Mouse (Mus musculus): ENCODE data around the gene Sost.
"Not testable (repeated sequence)": the region's sequence is repeated elsewhere in the genome, so short reads cannot be mapped to it uniquely, and the experiment has no call there.

Sost gene

DNA sequence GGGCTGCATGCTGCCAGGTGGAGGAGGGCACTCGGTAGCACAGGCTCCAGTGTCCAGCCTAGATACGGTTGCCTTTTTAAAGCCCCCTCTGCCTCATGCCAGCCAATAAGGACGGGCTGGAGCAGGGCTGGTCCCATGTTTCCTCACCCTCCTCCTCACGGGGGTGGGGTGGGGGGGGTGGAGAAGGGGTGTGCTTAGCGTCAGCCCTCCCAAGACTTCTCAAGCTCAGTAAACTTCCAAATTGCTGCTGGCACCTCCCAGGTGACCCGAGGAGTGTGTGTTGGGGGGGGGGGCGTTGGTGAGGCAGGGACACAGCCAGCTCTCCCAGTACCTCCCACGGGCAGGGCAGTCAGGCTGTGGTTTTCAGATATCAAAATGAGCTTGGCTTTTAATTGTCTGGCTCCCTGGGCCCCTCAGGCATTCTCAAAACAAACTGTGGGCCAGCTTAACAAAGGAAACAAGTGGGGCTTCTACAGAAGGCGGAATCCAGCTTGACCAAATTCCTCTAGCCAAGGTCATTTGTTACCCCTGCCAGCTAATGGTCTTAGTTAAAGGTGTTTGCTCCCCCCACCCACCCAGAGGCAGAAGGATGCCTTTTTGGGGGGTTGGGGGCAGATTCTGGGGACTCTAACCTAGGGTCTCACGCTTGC lies at the start of gene Sost:
Sost (minus strand) TSS at position 51 of the 650 bp plus-strand sequence.
- DNase-seq (ENCODE audit: low spot score) = no peak

DNA sequence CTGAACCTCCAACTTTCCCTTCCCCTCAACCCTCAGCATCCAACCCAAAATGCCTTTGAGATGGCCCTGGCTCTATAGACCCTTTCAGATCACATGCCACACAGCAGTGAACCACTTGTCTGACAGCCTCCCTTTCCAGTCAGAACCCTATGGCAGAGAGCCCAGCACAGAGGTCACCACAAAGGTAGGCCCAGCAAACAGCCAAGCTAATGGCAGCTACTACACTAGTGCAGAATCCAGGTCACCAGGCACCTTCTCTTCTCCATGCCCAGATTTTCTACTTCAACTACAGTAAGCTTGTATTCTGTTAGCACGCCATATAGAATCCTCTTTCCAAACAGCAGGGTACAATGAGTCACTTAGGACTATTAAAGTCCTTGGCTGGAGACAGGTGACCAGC lies 49.3 kb upstream of the Sost start:
- no peak for DNase-seq (ENCODE audit: low spot score)

DNA sequence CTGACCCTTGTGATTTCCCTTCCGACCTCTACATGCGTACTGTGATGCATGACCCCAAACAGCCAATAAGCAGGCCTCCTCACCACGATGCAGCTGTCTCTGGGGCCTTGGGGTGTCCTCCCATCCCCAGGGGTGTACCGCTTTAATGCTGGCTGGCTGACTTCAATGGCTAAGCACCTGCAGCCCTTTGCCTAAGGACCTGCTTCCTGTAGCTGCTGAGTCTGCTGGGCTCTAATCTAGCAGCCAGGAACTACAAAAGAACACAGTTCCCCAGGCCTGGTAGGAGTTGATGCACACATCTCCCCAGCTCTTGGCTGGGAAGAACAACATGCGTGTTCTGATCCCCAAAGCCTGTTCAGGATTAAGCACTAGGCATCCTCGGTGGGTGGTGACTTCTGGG lies 48.7 kb upstream of the Sost start:
- DNase-seq (ENCODE audit: low spot score) = no peak

DNA sequence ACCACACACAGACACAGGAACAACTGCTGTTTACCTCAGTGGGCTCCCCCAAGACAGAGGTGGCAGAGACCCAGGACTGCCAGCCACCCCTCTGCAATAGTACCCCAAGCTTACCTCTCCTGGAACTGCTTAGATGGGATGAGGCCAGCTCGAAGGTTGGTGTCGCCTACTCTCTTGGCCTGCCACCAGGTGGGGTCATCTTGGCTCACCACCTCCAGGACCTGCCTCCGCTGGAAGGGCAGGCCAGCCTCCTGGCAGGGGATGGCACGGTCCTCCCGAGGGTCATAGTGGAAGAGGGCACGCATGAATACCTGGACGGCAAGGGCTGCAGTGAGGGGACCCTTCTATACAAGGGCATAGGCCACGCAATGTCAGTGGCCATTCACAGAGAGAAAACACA lies 46.4 kb upstream of the Sost start:
- DNase-seq (ENCODE audit: low spot score) = no peak

DNA sequence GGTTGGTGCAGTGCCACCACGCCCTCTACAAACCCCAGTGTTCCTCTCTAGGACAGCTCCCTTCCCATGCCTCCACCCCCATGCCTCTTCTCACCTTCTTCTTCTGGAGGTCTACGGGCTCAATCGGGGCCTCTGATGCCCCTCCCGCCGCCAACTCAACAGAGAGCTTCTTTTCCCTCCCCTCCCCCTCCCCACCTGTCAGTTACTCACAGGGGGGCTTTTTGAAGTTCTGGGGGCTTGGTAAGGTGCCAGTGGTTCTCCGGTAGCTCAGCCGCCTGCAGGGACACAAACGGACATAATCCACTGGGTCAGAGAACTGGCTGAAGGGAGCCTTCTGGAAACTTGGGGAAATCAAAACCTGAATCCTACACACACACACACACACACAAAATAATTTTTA lies 44.7 kb upstream of the Sost start:
- no peak for DNase-seq (ENCODE audit: low spot score)

DNA sequence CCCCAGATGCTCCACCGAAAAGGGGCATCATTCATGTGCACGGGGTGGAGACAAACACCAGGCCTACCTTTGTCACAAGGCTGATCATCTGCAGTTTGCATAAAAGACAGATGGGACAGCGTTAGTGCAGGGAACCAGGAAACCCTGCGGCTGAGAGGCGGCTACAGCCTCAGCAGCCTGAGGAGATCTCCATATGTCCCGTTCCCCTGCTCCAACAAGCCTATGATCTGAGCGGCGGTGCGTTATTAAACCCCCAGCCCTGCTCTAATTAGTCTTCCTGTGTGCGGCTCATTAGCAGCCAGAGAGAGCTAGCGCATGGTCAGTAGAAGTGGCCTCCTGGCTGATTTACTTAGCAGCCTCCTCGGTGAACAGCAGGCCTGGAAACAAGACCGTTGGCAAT lies 43.3 kb upstream of the Sost start:
- no peak for DNase-seq (ENCODE audit: low spot score)

DNA sequence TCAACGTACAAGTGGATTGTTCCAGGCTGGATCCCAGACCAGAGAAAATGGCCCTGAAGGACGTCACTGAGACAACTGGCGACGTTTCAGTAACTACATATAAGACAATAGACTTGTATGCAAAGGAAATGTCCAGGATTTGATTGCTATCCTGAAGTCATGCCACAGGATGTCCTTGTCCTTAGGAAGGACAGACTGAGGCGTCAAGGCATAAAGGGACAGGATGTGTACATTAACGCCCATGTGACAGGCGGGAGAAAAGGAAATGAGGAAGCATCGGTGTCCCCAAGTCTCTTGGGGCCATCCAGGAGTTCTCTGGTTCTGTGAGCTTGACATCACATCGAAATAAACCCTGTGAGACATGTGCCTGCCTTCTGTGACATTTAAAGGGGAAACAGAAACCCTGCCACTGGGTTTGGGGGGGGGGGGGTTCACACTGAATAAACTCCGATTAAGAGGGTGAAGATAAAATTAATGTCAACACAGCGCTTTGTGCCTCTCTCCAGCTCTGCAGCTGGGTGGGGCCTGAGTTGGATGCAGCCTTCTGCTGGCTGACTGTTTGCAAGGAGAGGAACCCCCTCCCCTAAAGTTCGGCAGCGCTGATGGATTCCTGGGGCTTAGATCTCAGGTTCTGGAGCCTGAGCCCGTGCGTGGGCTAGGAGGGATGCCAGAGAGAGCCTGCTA lies 42.3 kb upstream of the Sost start:
- no peak for DNase-seq (ENCODE audit: low spot score)

DNA sequence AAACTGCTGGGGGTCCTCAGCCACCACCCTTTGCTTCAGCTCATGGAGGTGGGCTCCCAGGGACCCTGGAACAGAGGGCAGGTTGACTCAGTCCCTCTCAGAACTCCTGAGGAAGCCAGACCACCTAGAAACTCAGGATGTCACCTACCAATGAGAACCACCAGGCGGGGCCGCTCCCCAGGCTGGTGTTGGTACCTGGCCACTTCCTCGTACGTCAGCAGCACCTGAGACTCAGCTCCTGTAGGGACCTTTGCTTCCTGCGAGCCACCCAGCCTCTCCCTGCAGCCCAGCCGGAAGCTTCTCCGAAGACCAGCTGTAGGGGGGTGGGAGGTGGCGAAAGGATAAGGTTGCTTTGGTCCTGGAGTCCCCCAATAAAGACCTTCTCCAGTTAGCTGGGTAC lies 41.6 kb upstream of the Sost start:
- DNase-seq (ENCODE audit: low spot score) = no peak

DNA sequence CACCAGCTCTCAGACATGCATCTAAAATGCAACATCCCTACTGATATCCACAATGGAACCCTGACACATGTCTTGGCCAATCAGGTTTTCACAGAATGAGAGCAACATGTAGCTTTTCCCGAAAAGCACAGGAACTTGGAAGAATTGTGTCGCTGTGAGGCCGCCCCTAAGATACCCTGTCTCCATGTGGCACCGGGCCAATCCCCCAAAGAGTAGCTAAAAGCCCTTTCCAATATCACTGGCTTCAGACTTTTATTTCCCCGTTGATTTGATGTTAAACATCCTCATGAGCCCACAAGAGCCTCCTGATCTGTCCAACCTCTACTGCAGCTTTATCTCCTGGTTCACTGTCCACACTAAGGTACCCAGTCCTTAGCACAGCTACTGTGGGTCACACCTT lies 39.9 kb upstream of the Sost start:
- no peak for DNase-seq (ENCODE audit: low spot score)

DNA sequence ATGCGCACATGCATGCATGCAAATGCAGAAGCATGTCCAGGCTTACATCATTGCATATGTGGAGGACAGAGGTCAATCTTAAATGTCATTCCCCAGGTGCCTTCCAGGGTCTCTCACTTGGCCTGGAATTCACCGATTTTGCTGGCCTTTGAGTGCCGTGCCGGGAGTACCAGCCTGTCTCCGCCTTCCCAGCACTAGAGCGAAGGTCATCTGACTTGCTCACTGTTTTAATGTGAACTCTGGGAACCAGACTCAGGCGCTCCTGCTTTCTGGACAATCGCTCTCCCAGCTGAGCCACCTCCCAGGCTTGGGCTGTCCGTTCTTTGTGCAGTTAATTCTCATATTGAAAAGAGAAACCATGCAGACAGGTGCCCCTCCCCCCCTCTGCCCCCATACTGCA lies 39.5 kb upstream of the Sost start:
- DNase-seq (ENCODE audit: low spot score) = no peak

DNA sequence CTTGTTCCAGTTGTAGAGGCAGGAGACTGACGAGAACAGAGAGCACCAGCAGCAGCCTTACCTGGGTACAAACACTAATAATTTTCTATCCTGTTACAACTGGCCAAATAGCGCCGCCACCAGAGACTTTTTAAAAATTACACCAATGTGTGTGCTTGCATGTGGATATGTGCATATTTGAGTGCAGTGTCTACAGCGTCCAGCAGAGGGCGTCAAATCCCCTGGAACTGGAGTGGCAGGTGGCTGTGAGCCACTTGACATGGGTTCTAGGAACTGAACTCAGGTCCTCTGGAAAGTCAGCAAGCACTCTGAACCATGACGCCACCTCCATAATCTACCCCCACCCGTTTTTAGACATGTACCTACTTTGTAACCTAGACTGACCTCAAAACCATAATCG lies 37.4 kb upstream of the Sost start:
- no peak for DNase-seq (ENCODE audit: low spot score)

DNA sequence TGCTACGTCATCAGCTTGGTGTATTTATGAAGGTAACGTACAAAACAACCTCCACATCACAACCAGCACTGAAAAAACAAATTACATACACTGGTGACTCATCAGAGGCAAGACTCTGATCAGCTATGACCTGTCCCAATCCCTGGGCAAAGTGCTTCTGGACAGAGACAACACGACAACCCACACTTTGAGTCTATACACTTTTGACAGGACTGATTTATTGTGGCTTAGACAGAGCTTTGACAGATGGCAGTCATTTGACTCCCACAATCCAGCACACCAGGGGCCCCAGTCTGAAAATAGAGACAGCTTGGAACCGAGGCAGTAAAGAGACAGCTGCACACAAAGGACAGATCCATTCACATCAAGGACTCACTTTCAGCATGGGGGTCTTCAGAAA lies 32.7 kb upstream of the Sost start:
- no peak for DNase-seq (ENCODE audit: low spot score)

DNA sequence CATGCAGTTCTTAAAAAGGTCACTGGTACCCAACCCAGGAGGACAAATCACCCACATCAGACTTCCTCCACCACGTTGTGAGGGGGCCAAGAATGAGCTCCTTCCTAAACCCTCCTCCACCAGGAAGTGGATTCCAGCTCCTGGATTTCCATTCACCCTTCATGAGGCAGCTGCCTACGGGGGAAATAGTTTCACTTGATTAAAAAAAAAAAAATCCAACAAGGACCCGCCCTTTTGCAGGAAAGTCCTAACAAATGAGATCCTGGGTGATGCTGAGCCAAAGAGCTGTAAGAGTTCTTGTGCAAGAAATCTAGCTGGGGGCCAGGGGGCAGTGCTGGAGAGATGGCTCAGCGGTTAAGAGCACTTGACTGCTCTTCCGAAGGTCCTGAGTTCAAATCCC lies 31.4 kb upstream of the Sost start:
- DNase-seq (ENCODE audit: low spot score) = no peak

DNA sequence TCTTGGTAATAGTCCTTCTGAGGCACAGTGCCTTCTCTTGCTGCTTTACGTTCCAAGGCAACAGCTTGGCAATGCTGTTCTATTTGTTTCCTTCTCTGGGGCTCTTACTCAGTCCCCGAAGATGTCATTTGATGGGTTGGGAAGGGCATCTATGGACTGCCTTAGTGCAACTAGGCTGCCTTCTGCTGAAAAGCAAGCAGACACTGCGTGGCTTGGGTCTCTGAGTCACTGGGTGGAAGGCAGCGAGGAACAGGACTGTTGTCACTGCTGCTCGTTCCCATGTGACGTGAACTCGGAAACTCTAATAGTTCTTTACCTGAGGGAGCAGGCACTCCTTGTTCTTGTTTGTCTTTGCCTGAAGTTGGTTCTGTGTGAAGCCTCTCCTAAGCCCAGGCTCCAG lies 29.1 kb upstream of the Sost start:
- DNase-seq (ENCODE audit: low spot score) = no peak

DNA sequence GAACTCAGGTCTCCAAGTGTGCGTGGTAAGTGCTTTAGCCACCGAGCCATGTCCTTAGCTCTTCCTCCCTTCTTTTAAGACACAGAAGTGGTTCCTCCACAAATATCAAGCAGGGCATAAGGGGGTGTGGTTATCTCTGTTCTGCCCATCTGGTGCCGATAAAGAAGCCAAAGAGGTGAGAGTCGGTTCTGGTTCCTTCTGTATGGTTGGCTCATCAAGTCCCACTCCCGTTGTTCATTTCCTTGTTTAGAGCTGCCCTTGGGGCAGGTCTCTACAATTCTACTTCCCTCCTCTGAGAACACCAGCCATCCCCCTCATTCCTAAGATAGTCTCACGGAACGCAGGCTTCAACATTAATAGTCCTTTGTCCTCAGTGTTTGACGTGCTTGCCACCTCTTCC lies 27.3 kb upstream of the Sost start:
- DNase-seq (ENCODE audit: low spot score) = no peak

DNA sequence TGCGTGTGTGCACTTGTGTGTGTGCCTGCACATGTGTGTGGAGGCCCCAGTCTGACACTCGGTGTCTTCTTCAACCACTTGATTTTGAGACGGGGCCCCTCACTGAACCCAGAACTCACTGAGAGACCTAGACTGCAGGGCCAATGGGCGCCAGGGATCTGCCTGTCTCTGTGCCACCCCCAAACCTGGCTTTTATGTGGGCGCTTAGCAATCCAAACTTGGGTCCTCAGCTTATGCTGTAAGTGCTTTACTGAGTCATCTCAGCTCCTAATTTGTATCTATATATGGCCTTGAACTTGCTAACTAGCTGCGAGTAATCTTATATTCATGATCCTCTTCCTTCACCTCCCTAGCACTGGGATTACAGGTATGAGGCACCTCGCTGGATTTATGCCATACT lies 25.6 kb upstream of the Sost start:
- no peak for DNase-seq (ENCODE audit: low spot score)

DNA sequence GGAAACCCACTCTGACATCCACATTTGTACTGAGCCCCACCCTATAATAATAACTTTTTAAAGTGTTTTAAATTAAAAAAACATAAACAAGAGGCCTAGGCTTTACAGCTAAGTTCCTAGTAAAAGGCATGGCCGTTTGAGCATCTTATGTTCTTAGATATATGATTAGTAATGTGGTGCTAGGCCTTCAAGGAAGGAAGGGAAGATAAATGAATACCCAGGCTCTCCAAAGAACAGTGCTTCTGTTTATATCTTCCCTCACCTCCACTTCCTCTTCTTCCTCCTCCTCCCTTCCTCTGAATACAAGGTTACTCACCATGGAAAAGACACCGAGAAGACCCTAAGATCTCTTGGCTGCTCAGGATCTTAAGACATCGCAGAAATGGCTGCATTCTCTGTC lies 25.0 kb upstream of the Sost start:
- DNase-seq (ENCODE audit: low spot score) = no peak

DNA sequence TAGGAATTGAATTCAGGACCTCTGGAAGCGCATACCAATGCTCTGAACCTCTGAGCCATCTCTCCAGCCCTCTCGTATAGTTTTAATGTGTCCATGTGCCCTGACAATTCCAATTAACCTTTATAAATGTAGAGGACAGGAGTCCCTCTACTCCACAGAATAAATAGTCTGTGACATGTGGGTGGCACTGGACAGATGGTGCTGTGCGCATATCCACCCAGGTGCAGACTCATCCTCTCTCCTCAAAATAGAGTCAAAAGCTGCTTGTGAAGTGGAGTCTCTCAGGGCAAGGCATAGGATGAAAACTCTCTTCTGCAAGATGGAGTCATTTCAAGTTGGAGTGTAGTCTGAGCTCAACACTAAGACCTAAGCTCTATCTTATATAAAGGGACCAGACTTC lies 23.4 kb upstream of the Sost start:
- DNase-seq (ENCODE audit: low spot score) = no peak

DNA sequence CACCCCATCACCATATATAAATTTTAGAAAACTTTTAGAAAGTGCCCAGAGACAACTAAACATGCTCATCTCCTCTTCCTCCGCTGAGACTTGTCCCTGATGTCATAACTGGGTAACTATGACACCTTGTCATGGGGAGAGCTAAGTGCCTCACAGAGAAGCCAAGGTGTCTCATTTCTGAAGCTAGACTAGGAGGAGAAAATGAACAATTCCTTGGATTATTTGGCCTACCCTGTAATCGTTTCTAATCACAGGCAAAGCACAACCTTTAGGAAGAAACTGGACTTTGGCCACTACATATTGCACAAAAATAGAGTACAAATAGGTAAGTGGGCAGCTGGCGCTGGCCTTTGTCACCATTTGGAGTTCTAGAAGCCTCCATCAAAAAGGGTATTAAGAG lies 20.1 kb upstream of the Sost start, which contains the start of gene Dusp3:
Dusp3 (minus strand) TSS at position 101 of the 400 bp plus-strand sequence.
- DNase-seq (ENCODE audit: low spot score) = no peak

DNA sequence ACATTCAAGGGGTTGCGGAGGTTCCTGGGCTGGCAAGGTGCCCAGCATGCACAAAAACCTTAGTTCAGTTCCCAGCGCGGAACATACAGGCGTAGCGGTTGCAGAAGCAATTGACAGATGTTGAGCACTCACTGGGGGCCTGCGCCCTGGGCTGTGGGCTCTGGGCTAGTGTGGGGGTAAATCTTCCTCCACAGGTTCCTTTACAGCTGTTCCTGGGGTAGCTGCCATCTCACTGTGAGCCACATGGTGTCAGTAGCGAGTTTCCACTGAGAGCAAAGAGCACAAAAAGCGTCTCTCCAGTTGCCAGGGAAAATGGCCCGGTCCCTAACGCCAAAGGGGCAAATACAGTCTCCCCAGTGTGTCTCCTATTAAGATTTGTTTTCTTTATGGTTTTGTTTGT lies 19.2 kb upstream of the Sost start:
- DNase-seq (ENCODE audit: low spot score) = peak; percentile 83

DNA sequence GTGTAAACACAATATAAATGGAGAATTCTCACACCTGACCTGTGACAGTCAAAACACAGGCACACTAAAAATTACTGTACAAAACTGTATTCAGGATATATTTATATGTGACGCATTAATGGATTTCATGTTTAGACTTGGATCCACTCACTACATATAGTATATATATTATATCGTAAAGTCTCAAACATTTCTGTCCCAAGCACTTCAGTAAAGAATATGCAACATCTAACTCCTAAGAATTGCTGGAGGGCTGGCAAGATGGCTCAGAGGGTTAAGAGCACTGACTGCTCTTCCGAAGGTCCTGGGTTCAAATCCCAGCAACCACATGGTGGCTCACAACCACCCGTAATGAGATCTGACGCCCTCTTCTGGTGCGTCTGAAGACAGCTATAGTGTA lies 18.6 kb upstream of the Sost start:
- DNase-seq (ENCODE audit: low spot score) = not testable (repeated sequence)

DNA sequence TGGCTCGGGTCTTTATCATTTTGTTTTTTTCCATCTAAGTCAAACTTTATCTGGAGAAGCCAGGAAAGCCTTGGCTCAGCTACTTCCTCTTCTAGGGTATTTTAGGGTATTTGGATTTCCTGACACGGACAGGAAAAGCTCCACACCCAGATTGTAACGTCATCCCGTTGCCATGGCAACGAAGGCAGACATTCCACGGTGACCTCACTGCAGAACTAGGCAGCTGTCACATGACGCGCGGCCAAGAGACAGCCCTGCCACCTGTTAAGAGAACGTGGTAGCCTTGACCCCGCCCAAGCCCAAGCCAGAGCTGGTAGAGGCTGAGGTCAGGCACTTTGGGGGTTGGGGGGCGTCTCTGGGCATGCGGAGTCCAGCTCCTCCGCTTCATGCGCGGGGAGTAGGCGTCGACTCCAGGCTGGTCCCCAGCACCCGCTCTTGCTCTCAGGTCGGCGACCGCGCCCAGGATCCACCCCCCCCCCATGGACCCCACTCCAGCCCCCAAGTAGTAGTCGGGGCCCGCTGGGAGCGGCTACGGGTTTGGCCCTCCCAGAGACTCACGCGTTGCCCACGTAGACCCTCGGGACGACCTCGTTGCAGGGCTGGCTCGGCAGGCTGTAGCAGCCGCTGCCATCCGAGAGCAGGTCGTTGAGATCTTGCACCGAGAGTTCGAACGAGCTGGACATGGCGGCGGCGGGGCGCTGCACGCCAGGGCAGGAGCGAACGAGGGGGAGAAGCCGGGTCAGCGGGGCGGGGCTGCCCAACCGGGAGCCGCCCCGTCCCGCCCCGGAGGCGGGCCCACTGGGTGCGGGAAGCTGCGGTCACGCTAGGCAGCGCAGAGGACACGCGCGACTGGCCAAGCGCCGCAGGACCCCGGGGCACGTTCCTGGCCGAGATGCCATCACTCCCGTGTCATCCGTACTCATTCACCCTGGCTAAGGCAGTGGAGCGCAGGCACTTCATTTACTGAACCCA lies 17.5 kb upstream of the Sost start, which contains the start of gene Cfap97d1:
Cfap97d1 (plus strand) TSS at position 226 of the 972 bp plus-strand sequence.
- DNase-seq (ENCODE audit: low spot score) = peak; percentile 93

DNA sequence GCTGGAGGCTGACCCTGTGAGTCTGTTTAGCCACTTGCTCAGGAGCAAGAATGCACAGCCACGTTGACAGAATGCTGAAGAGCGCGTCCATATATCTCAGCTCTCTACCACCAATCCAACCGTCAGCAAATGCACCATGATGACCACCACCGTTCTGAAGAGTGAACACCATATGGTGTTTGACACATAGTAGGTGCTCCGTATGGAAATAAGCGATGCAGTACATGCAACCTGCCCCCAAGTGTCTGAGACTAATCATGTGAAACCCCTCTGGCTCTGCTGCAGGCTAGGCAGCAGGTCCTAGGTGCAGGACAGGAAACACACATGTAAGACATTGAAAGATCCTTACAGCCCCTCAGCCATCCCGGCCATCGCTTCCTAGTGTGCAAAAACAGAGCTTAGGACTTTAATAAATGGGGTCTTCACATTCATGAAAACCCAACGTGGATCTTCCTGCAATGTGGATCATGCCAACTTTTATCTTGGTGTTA lies 16.7 kb upstream of the Sost start:
- no peak for DNase-seq (ENCODE audit: low spot score)
